In genomic region chr16:27641306-27641705, GRCm38 (mm10) we compare ENCODE assay signal across 24 mouse cellular contexts.
DNase-seq lines count a peak whose midpoint lies in the region; ATAC-seq lines count a peak whose summit lies in the region.
"Had no signal": no experiment of that assay in that cellular context is flagged by ENCODE, and none has a peak within 500 bp of the region (broad histone marks: within the 10 kb centered on the region; RNA-seq: fewer than 3 reads in every experiment).

No protein-coding gene starts in this region.

- H3K4me1 ChIP-seq in forebrain, embryonic 14.5 days (ENCODE audit: control insufficient read depth, insufficient read depth, low read length): no peaks in the 10 kb centered on the region
- H3K4me1 ChIP-seq in forebrain, embryonic 13.5 days: no peaks in the 10 kb centered on the region
- H3K4me1 ChIP-seq in limb, embryonic 13.5 days: peaks cover 5% of the 10 kb centered on the region
- H3K4me1 ChIP-seq in limb, embryonic 10.5 days: no peaks in the 10 kb centered on the region
- H3K4me1 ChIP-seq: embryonic facial prominence, embryonic 15.5 days; heart, embryonic 10.5 days; intestine, embryonic 15.5 days had no signal

- peak; percentile 24 for DNase-seq in forebrain, embryonic 14.5 days (ENCODE audit: low spot score)
- no peak for DNase-seq in limb, embryonic 10.5 days (ENCODE audit: low spot score)
- peak; percentile 10 for DNase-seq in retina, embryonic 14.5 days (ENCODE audit: low spot score)
- no peak for DNase-seq in retina, postnatal 1 day
- no peak for DNase-seq in cerebellum, adult 11 months
- no peak for DNase-seq in spleen, postnatal 10 days (ENCODE audit: low spot score in 2 of 2)
- DNase-seq: adrenal gland, adult 2 months; adrenal gland, postnatal 25 days; cerebellum, adult 11-12 months; cerebellum, adult 9-10 months; cerebellum, postnatal 25 days; gastrocnemius, postnatal 10 days; heart, adult 18-20 months; heart, postnatal 10 days; heart, postnatal 4 days had no signal

- WGBS in forebrain, embryonic 14.5 days: 56% methylated on average over 2 of the region's 2 CpGs
- WGBS in forebrain, embryonic 13.5 days: 67% methylated on average over 2 of the region's 2 CpGs
- WGBS in limb, embryonic 13.5 days: 25% methylated on average over 2 of the region's 2 CpGs
- 66% methylated on average over 2 of the region's 2 CpGs for WGBS in limb, embryonic 10.5 days

- H3K4me2 ChIP-seq in forebrain, embryonic 14.5 days (ENCODE audit: low read length): no peak overlapping the region
- H3K4me2 ChIP-seq in forebrain, embryonic 13.5 days: no peak overlapping the region
- H3K4me2 ChIP-seq in limb, embryonic 13.5 days (replicated peaks): no peak overlapping the region
- H3K4me2 ChIP-seq: embryonic facial prominence, embryonic 15.5 days; intestine, embryonic 15.5 days had no signal

- ATAC-seq in forebrain, embryonic 14.5 days: no peak
- ATAC-seq in forebrain, embryonic 13.5 days: no peak
- peak; percentile 61; the same call in 1 of the 2 replicates for ATAC-seq in limb, embryonic 13.5 days (ENCODE audit: low FRiP score, low read depth)
- ATAC-seq: forebrain, embryonic 16.5 days; intestine, embryonic 15.5 days; Patski had no signal

- no peak overlapping the region for H3K27ac ChIP-seq in forebrain, embryonic 14.5 days (ENCODE audit: low read depth, low read length)
- no peak overlapping the region for H3K27ac ChIP-seq in forebrain, embryonic 13.5 days
- H3K27ac ChIP-seq in limb, embryonic 13.5 days: no peak overlapping the region
- no peak overlapping the region for H3K27ac ChIP-seq in limb, embryonic 10.5 days
- H3K27ac ChIP-seq: embryonic facial prominence, embryonic 15.5 days; forebrain, embryonic 10.5 days; heart, embryonic 10.5 days; intestine, embryonic 15.5 days had no signal

- H3K9me3 ChIP-seq in forebrain, embryonic 14.5 days (replicated peaks; ENCODE audit: control insufficient read depth, low read length): no peaks in the 10 kb centered on the region
- no peaks in the 10 kb centered on the region for H3K9me3 ChIP-seq in forebrain, embryonic 13.5 days (replicated peaks)
- H3K9me3 ChIP-seq in limb, embryonic 13.5 days: no peaks in the 10 kb centered on the region
- H3K9me3 ChIP-seq in limb, embryonic 10.5 days (replicated peaks): no peaks in the 10 kb centered on the region
- H3K9me3 ChIP-seq: embryonic facial prominence, embryonic 15.5 days; forebrain, embryonic 10.5 days; heart, embryonic 10.5 days; intestine, embryonic 15.5 days had no signal

- H3K27me3 ChIP-seq in forebrain, embryonic 14.5 days (replicated peaks; ENCODE audit: control insufficient read depth, insufficient read depth, low read length): no peaks in the 10 kb centered on the region
- H3K27me3 ChIP-seq in forebrain, embryonic 13.5 days: no peaks in the 10 kb centered on the region
- H3K27me3 ChIP-seq in limb, embryonic 13.5 days: no peaks in the 10 kb centered on the region
- H3K27me3 ChIP-seq in limb, embryonic 10.5 days (ENCODE audit: low read depth, poor library complexity, severe bottlenecking): no peaks in the 10 kb centered on the region
- H3K27me3 ChIP-seq: embryonic facial prominence, embryonic 15.5 days; intestine, embryonic 15.5 days had no signal

- H3K4me3 ChIP-seq in forebrain, embryonic 14.5 days (ENCODE audit: low read depth, low read length): no peak overlapping the region
- H3K4me3 ChIP-seq in forebrain, embryonic 13.5 days: no peak overlapping the region
- H3K4me3 ChIP-seq in limb, embryonic 13.5 days: no peak overlapping the region
- no peak overlapping the region for H3K4me3 ChIP-seq in limb, embryonic 10.5 days
- H3K4me3 ChIP-seq: embryonic facial prominence, embryonic 15.5 days; erythroblast, embryonic 14.5 days; forebrain, embryonic 10.5 days; heart, embryonic 10.5 days; intestine, embryonic 15.5 days had no signal

- no peak overlapping the region for H3K9ac ChIP-seq in forebrain, embryonic 14.5 days (ENCODE audit: low read length)
- H3K9ac ChIP-seq in forebrain, embryonic 13.5 days: no peak overlapping the region
- no peak overlapping the region for H3K9ac ChIP-seq in limb, embryonic 13.5 days
- H3K9ac ChIP-seq: embryonic facial prominence, embryonic 15.5 days; intestine, embryonic 15.5 days had no signal

- no peaks in the 10 kb centered on the region for H3K36me3 ChIP-seq in forebrain, embryonic 14.5 days (ENCODE audit: control insufficient read depth, insufficient read depth, low read length)
- no peaks in the 10 kb centered on the region for H3K36me3 ChIP-seq in forebrain, embryonic 13.5 days (ENCODE audit: poor library complexity, severe bottlenecking)
- H3K36me3 ChIP-seq in limb, embryonic 13.5 days: no peaks in the 10 kb centered on the region
- H3K36me3 ChIP-seq in limb, embryonic 10.5 days: no peaks in the 10 kb centered on the region
- H3K36me3 ChIP-seq: embryonic facial prominence, embryonic 15.5 days; forebrain, embryonic 10.5 days; heart, embryonic 10.5 days; intestine, embryonic 15.5 days had no signal

Comparison
In these comparisons a context has a peak if more than half of its experiments do, and no peak if none do; other contexts are left out.
1. DNase-seq: peak in forebrain, embryonic 14.5 days (single experiment) and retina, embryonic 14.5 days (single experiment); none in limb, embryonic 10.5 days (single experiment), retina, postnatal 1 day (single experiment), cerebellum, adult 11 months (single experiment) and spleen, postnatal 10 days (0 of 2).